Mouse (Mus musculus) ES-E14 (cell line): ENCODE results near the gene Stag3.

Experiments used
- CHD2 ChIP-seq: IDR thresholded peaks from 2 replicates; pipeline ENCODE4 v1.6.1; 2014; ENCODE audit warnings: mild to moderate bottlenecking, low read depth, low read length, inconsistent platforms
- HCFC1 ChIP-seq: IDR thresholded peaks from 2 replicates; pipeline ENCODE4 v1.6.1; 2012; ENCODE audit warnings: low read length, inconsistent platforms, borderline replicate concordance; ENCODE audit not compliant: insufficient read depth
- MAFK ChIP-seq: IDR thresholded peaks from 2 replicates; pipeline ENCODE4 v1.6.1; 2014; ENCODE audit warnings: mild to moderate bottlenecking, low read depth, low read length, inconsistent platforms; ENCODE audit not compliant: insufficient read depth
- ZC3H11A ChIP-seq: IDR thresholded peaks from 2 replicates; pipeline ENCODE4 v1.6.1; 2012; ENCODE audit warnings: low read depth, mild to moderate bottlenecking, inconsistent platforms, low read length, borderline replicate concordance
- ZNF384 ChIP-seq: IDR thresholded peaks from 2 replicates; pipeline ENCODE4 v1.6.1; 2012; ENCODE audit warnings: low read depth, low read length, inconsistent platforms

DNA sequence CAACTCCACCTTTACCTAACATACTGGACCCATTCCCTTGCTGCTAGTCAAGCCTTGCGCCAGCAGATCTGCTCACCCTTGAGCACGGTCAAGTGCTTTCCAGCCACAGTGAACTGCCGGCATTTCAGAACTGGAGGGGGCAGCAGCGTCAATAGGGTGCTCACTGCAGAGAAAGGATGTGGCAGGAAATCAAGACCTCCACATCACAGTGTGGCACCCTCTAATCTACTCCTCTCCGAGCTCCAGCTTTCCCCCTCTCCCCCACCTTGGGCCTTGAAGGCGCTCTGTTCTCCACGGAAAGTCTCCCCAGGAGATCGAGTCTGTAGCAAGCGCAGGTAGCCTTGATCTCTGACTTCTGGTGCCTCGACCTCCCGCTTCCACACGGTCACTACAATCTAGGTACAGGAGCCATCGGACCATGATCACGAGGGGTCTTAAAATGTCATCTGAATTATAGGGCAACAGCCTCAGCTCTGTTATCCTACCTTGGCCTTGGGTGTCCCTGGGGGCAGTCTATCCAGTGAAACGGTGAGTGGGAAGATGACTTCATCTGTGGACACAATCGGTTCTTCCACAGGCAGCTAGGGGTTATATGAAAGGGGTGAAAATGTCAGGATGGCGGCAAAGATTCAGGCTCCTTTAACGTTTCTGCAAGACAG is 17.3 kb upstream of the Stag3 start:
- TF ChIP-seq HCFC1 (no peak), ZC3H11A (no peak), ZNF384 (no peak), MAFK (no peak), CHD2 (no peak)
